Mouse (Mus musculus): Measurements from ENCODE around the gene Brca2. TPM values are rescaled to one million over a fixed set of nuclear protein-coding genes. Genes with fewer than 3 reads are reported as not detected.

Brca2 gene
- polyA plus RNA-seq, 1 experiment from 2014 or later = 13.8 TPM

- WGBS = 96% methylated on average over 2 of the region's 2 CpGs
- no peaks in the 10 kb centered on the region for H3K9me3 ChIP-seq (replicated peaks; ENCODE audit: control insufficient read depth, low read length)
- H3K4me2 ChIP-seq (ENCODE audit: low read depth, low read length) = no peak overlapping the region
- H3K4me1 ChIP-seq (ENCODE audit: control insufficient read depth, insufficient read depth, low read length) = no peaks in the 10 kb centered on the region
- no peak for ATAC-seq (replicated peaks; ENCODE audit: extremely low read depth, insufficient read depth, low FRiP score)
- H3K27me3 ChIP-seq (ENCODE audit: control insufficient read depth, insufficient read depth, low read length) = no peaks in the 10 kb centered on the region
- H3K9ac ChIP-seq (ENCODE audit: low read length) = no peak overlapping the region
- H3K27ac ChIP-seq (ENCODE audit: low read length) = no peak overlapping the region
- no peak overlapping the region for H3K4me3 ChIP-seq (ENCODE audit: low read length)
- no peaks in the 10 kb centered on the region for H3K36me3 ChIP-seq (ENCODE audit: control insufficient read depth, insufficient read depth)
Observed at GRCm38 (mm10) chr5:150616216-150616615, 93.8 kb downstream of the Brca2 start.

GRCm38 (mm10) chr5:150616731-150617130 lies 94.3 kb downstream of the Brca2 start:
- Histone ChIP-seq H3K9me3 (replicated peaks; ENCODE audit: control insufficient read depth, low read length) (no peaks in the 10 kb centered on the region), H3K9ac (ENCODE audit: low read length) (no peak overlapping the region), H3K4me2 (ENCODE audit: low read depth, low read length) (no peak overlapping the region), H3K27ac (ENCODE audit: low read length) (no peak overlapping the region), H3K4me1 (ENCODE audit: control insufficient read depth, insufficient read depth, low read length) (no peaks in the 10 kb centered on the region), H3K27me3 (ENCODE audit: control insufficient read depth, insufficient read depth, low read length) (no peaks in the 10 kb centered on the region), H3K4me3 (ENCODE audit: low read length) (no peak overlapping the region), H3K36me3 (ENCODE audit: control insufficient read depth, insufficient read depth) (no peaks in the 10 kb centered on the region)
- no peak for ATAC-seq (replicated peaks; ENCODE audit: extremely low read depth, insufficient read depth, low FRiP score)
- WGBS = 81% methylated on average over 3 of the region's 3 CpGs

- Histone ChIP-seq H3K9ac (ENCODE audit: low read length) (no peak overlapping the region), H3K4me3 (ENCODE audit: low read length) (no peak overlapping the region), H3K9me3 (replicated peaks; ENCODE audit: control insufficient read depth, low read length) (no peaks in the 10 kb centered on the region), H3K4me1 (ENCODE audit: control insufficient read depth, insufficient read depth, low read length) (peaks cover 5% of the 10 kb centered on the region; the same call in 1 of the 2 replicates), H3K36me3 (ENCODE audit: control insufficient read depth, insufficient read depth) (no peaks in the 10 kb centered on the region), H3K4me2 (ENCODE audit: low read depth, low read length) (no peak overlapping the region), H3K27ac (ENCODE audit: low read length) (no peak overlapping the region), H3K27me3 (ENCODE audit: control insufficient read depth, insufficient read depth, low read length) (no peaks in the 10 kb centered on the region)
- no peak for ATAC-seq (replicated peaks; ENCODE audit: extremely low read depth, insufficient read depth, low FRiP score)
- WGBS = 89% methylated on average over 10 of the region's 10 CpGs
Observed at GRCm38 (mm10) chr5:150618599-150619355, 96.3 kb downstream of the Brca2 start.

Other genes starting within 250 kb of the Brca2 start
- not detected in 2 replicates for gene Zar1l, start 4.5 kb upstream of the Brca2 start, polyA plus RNA-seq (2015; fragmentation: Nextera tagmentation; extraction: Ambion mirVana)
- gene N4bp2l1, start 74.6 kb downstream of the Brca2 start, polyA plus RNA-seq (2015; fragmentation: Nextera tagmentation; extraction: Ambion mirVana) = 5.4 and 9.6 TPM in 2 replicates
- 26.8 and 27.5 TPM in 2 replicates for gene N4bp2l2, start 143.6 kb downstream of the Brca2 start, polyA plus RNA-seq (2015; fragmentation: Nextera tagmentation; extraction: Ambion mirVana)
- gene Pds5b, start 151.1 kb downstream of the Brca2 start, polyA plus RNA-seq (2015; fragmentation: Nextera tagmentation; extraction: Ambion mirVana) = 20.7 and 25.0 TPM in 2 replicates

Measured in heart, embryonic 16.5 days (tissue).